Mouse (Mus musculus) lung, embryonic 16.5 days (tissue): ENCODE measurements around the gene Zfp280d. TPM values are rescaled to one million over a fixed set of nuclear protein-coding genes. Genes with fewer than 3 reads are reported as not detected.
A peak's percentile ranks its signal among the peaks of the same experiment; 100 is the strongest.

ENCODE experiments used
- ATAC-seq: fragments of 200-750 bp; cut with Nextera tagmentation; 2 replicates; pipeline ENCODE4 v1.8.0; 2017; ENCODE audit warnings: low read depth, mild to moderate bottlenecking, moderate library complexity
- H3K27ac ChIP-seq: fragments of 300-500 bp; sonication (generic); 2 replicates; pipeline ENCODE4 v1.5.1; 2014; ENCODE audit warnings: mild to moderate bottlenecking, control low read depth, low read length
- H3K27me3 ChIP-seq: fragments of 300-500 bp; sonication (generic); 2 replicates; pipeline ENCODE4 v1.6.1; 2014; ENCODE audit warnings: low read depth, low read length, mixed read lengths; ENCODE audit not compliant: control insufficient read depth, insufficient read depth
- H3K36me3 ChIP-seq: fragments of 300-500 bp; sonication (generic); 2 replicates; pipeline ENCODE4 v1.6.1; 2014; ENCODE audit warnings: low read length; ENCODE audit not compliant: control insufficient read depth, insufficient read depth
- H3K4me1 ChIP-seq: fragments of 300-500 bp; sonication (generic); replicated peaks from 2 replicates; pipeline ENCODE4 v1.6.1; 2014; ENCODE audit warnings: low read length, mixed read lengths; ENCODE audit not compliant: control insufficient read depth, insufficient read depth
- H3K4me2 ChIP-seq: fragments of 300-500 bp; sonication (generic); 2 replicates; pipeline ENCODE4 v1.6.1; 2014; ENCODE audit warnings: low read depth, low read length, control low read depth
- H3K4me3 ChIP-seq: fragments of 300-500 bp; sonication (generic); 2 replicates; pipeline ENCODE4 v1.5.1; 2014; ENCODE audit warnings: mild to moderate bottlenecking, low read length, control low read depth
- H3K9ac ChIP-seq: fragments of 300-500 bp; sonication (generic); 2 replicates; pipeline ENCODE4 v1.6.1; 2014; ENCODE audit warnings: low read length, control low read depth
- H3K9me3 ChIP-seq: fragments of 300-500 bp; sonication (generic); 2 replicates; pipeline ENCODE4 v1.6.1; 2016; ENCODE audit warnings: low read length; ENCODE audit not compliant: control insufficient read depth
- WGBS: fragments of 180-500 bp; shearing (Covaris S2); extraction: QIAGEN DNeasy Blood & Tissue Kit; methylation state at CpG from one replicate; pipeline ENCODE4 v1.1.7; 2014; 5-methylcytosine and 5-hydroxymethylcytosine counted together
- polyA plus RNA-seq: library from polyadenylated mRNA; unstranded; fragments of >200 nt; fragmentation: Nextera tagmentation; extraction: Ambion mirVana; gene quantifications from 2 replicates; pipeline ENCODE4 v1.2.1, GENCODE M21; 2015

Zfp280d gene
- polyA plus RNA-seq, 1 experiment from 2014 or later = 40.7 TPM

GRCm38 (mm10) chr9:72404934-72405333 is 130.3 kb downstream of the Zfp280d start:
- Histone ChIP-seq H3K4me3 (no peak overlapping the region), H3K27me3 (no peaks in the 10 kb centered on the region), H3K4me1 (no peaks in the 10 kb centered on the region; the same call in 1 of the 2 replicates), H3K4me2 (no peak overlapping the region), H3K9me3 (no peaks in the 10 kb centered on the region), H3K27ac (no peak overlapping the region), H3K36me3 (no peaks in the 10 kb centered on the region), H3K9ac (no peak overlapping the region)
- WGBS = 74% methylated on average over 3 of the region's 3 CpGs
- ATAC-seq = no peak

GRCm38 (mm10) chr9:72405882-72406638 is 131.4 kb downstream of the Zfp280d start:
- Histone ChIP-seq H3K9ac (no peak overlapping the region), H3K4me1 (no peaks in the 10 kb centered on the region; the same call in 1 of the 2 replicates), H3K27ac (no peak overlapping the region), H3K4me3 (no peak overlapping the region), H3K4me2 (no peak overlapping the region), H3K36me3 (no peaks in the 10 kb centered on the region), H3K9me3 (no peaks in the 10 kb centered on the region), H3K27me3 (no peaks in the 10 kb centered on the region)
- ATAC-seq = no peak
- 76% methylated on average over 9 of the region's 9 CpGs for WGBS

DNA sequence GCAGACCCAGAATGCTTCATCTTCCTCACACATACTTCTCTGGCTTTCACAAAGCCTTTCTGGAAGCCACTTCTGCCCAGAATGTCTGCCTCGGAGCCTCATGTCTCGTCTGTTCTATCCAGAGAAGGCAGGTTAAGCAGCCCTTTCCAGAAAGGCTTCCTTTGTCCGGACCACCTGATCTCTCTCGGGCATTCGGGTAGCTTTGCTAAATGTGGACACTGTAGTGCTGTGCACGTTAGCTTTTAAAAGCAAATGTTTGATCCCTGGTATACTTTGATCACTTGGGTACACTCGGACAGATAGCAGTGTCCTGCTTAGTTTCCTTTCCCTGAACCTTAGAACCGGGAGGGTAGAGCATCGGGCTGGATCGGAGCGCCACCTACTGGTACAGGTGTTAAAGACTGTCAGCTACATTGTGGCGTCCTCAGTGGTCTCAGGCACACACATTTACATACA is 133.5 kb downstream of the Zfp280d start:
- peak overlapping the region; percentile 68 for H3K4me2 ChIP-seq
- H3K27me3 ChIP-seq = no peaks in the 10 kb centered on the region
- H3K36me3 ChIP-seq = no peaks in the 10 kb centered on the region
- H3K9me3 ChIP-seq = no peaks in the 10 kb centered on the region
- ATAC-seq = peak; percentile 75; the same call in 1 of the 2 replicates
- no peak overlapping the region for H3K27ac ChIP-seq
- whole genome bisulfite sequencing = 10% methylated on average over 12 of the region's 12 CpGs
- no peaks in the 10 kb centered on the region; the same call in 1 of the 2 replicates for H3K4me1 ChIP-seq
- peak overlapping the region; percentile 67 for H3K9ac ChIP-seq
- peak overlapping the region; percentile 51 for H3K4me3 ChIP-seq

DNA sequence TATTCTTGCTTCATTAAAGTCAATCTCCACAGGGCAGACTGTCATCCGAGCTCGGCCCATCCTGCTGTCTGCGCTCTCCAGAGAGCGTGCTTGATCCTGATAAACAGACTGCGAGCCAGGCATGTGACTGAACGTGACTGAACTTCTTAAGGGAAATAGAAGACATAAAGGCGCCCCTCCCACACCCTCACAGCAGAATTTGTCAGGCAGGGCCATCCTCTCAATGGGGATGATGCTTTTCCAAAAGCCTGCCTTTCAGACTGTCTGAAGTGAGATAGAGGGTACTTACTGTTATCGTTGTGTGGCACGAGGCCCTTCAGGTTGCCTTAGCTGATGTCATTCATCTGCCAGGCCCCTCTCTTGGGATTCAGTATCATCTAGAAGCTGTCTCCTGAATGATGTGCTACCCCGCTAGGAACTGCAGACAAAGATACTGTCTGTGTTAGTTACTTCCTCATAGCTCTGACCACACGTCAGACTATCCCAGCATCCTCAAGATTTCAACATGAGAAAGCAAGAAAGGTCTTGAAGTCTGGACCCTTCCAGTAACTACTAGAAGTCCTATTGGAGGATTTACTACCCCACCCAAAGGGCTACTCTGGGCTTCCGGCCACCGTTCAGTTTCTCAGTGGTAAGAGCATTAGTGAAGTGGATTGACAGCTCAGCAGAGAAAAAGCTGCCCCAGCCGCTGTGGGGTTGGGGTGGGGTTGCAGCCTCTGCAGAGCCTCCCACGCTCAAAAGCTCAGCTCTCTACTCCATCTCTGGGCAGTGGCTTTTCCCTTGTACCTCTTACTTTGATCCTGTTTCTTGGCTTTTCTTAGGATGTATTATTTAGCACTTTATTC is 134.9 kb downstream of the Zfp280d start:
- Histone ChIP-seq H3K4me1 (no peaks in the 10 kb centered on the region; the same call in 1 of the 2 replicates), H3K4me3 (no peak overlapping the region), H3K36me3 (no peaks in the 10 kb centered on the region), H3K27ac (no peak overlapping the region), H3K9me3 (no peaks in the 10 kb centered on the region), H3K27me3 (no peaks in the 10 kb centered on the region), H3K4me2 (no peak overlapping the region), H3K9ac (no peak overlapping the region)
- 26% methylated on average over 15 of the region's 15 CpGs for WGBS
- ATAC-seq = no peak

GRCm38 (mm10) chr9:72411746-72412145 is 137.1 kb downstream of the Zfp280d start:
- H3K9me3 ChIP-seq = no peaks in the 10 kb centered on the region
- no peaks in the 10 kb centered on the region for H3K27me3 ChIP-seq
- H3K36me3 ChIP-seq = no peaks in the 10 kb centered on the region
- H3K4me2 ChIP-seq = no peak overlapping the region
- no peak overlapping the region for H3K4me3 ChIP-seq
- WGBS = 96% methylated on average over 2 of the region's 2 CpGs
- no peak overlapping the region for H3K9ac ChIP-seq
- no peak overlapping the region for H3K27ac ChIP-seq
- no peaks in the 10 kb centered on the region; the same call in 1 of the 2 replicates for H3K4me1 ChIP-seq
- ATAC-seq = no peak

Other genes with a start within 250 kb of the Zfp280d start
- gene Tcf12, start 163.0 kb upstream of the Zfp280d start, polyA plus RNA-seq = 54.9 and 60.4 TPM in 2 replicates
- gene Mns1, start 163.2 kb downstream of the Zfp280d start, polyA plus RNA-seq = 24.6 and 31.2 TPM in 2 replicates
- 23.5 and 26.5 TPM in 2 replicates for gene Tex9, start 217.4 kb downstream of the Zfp280d start, polyA plus RNA-seq